Comparison of ENCODE assay signal across 21 mouse cellular contexts in the genomic region with DNA sequence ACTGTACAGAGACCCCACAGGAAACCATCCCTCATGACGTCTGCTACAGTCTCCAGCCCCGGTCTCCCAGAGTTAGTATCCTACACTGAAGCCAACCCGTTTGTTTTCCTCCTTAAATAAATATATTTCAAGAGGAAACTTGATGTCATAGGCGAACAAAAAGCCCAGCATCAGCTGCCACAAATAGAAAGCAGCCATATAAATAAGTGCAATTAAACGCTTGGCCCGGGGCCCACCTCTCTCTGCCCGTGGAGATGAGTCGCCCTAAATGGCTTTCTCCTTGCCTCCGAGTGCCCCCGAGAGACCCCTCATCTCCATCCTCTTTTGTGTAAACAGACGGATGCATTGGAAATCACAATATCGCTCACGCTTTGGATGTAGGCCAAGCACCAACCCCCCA.
DNase-seq lines count a peak whose midpoint lies in the region; ATAC-seq and TF ChIP-seq lines count a peak whose summit lies in the region.
"Had no signal": no experiment of that assay in that cellular context is flagged by ENCODE, and none has a peak within 500 bp of the region (broad histone marks: within the 10 kb centered on the region; RNA-seq: fewer than 3 reads in every experiment).

No protein-coding gene starts in this region.

- no peak overlapping the region for H3K4me2 ChIP-seq in kidney, postnatal 0 days (ENCODE audit: low read length)
- no peak overlapping the region for H3K4me2 ChIP-seq in lung, embryonic 15.5 days
- no peak overlapping the region for H3K4me2 ChIP-seq in neural tube, embryonic 14.5 days (ENCODE audit: low read depth, low read length)
- no peak overlapping the region for H3K4me2 ChIP-seq in neural tube, embryonic 15.5 days
- H3K4me2 ChIP-seq: heart, embryonic 11.5 days; hindbrain, embryonic 12.5 days had no signal

- H3K4me1 ChIP-seq in kidney, postnatal 0 days (replicated peaks; ENCODE audit: insufficient read depth, low read length) = no peaks in the 10 kb centered on the region
- peaks cover 28% of the 10 kb centered on the region for H3K4me1 ChIP-seq in lung, embryonic 15.5 days
- H3K4me1 ChIP-seq in lung, adult 2 months (ENCODE audit: control insufficient read depth, insufficient read depth, low read length) = no peaks in the 10 kb centered on the region; the same call in 1 of the 2 replicates
- H3K4me1 ChIP-seq in neural tube, embryonic 14.5 days (ENCODE audit: control insufficient read depth, insufficient read depth, low read length) = peaks cover 16% of the 10 kb centered on the region
- H3K4me1 ChIP-seq in neural tube, embryonic 15.5 days = peaks cover 30% of the 10 kb centered on the region

- H3K9me3 ChIP-seq in kidney, postnatal 0 days (replicated peaks; ENCODE audit: low read length) = no peaks in the 10 kb centered on the region
- no peaks in the 10 kb centered on the region for H3K9me3 ChIP-seq in lung, embryonic 15.5 days
- H3K9me3 ChIP-seq in neural tube, embryonic 14.5 days (ENCODE audit: control insufficient read depth, low read length) = no peaks in the 10 kb centered on the region
- H3K9me3 ChIP-seq in neural tube, embryonic 15.5 days (replicated peaks) = no peaks in the 10 kb centered on the region

- 67% methylated on average over 13 of the region's 13 CpGs for WGBS in kidney, postnatal 0 days
- WGBS in lung, embryonic 15.5 days = 44% methylated on average over 13 of the region's 13 CpGs
- WGBS in lung, adult 2 months = 48% methylated on average over 13 of the region's 13 CpGs
- WGBS in neural tube, embryonic 14.5 days = 35% methylated on average over 13 of the region's 13 CpGs
- WGBS in neural tube, embryonic 15.5 days = 29% methylated on average over 13 of the region's 13 CpGs

- H3K27ac ChIP-seq in kidney, postnatal 0 days = no peak overlapping the region
- H3K27ac ChIP-seq in lung, embryonic 15.5 days = peak overlapping the region; percentile 47; the same call in 1 of the 2 replicates
- no peak overlapping the region for H3K27ac ChIP-seq in neural tube, embryonic 14.5 days (ENCODE audit: low read depth, low read length)
- no peak overlapping the region for H3K27ac ChIP-seq in neural tube, embryonic 15.5 days (replicated peaks)
- H3K27ac ChIP-seq: gastrocnemius, adult 2 months; hindbrain, embryonic 12.5 days had no signal

- H3K4me3 ChIP-seq in kidney, postnatal 0 days (replicated peaks; ENCODE audit: low read depth, low read length) = no peak overlapping the region
- H3K4me3 ChIP-seq in lung, embryonic 15.5 days = no peak overlapping the region
- H3K4me3 ChIP-seq in lung, adult 2 months (replicated peaks; ENCODE audit: extremely low read depth, low read depth, low read length) = no peak overlapping the region
- H3K4me3 ChIP-seq in neural tube, embryonic 14.5 days (ENCODE audit: low read depth, low read length) = no peak overlapping the region
- no peak overlapping the region for H3K4me3 ChIP-seq in neural tube, embryonic 15.5 days (replicated peaks)
- H3K4me3 ChIP-seq: gastrocnemius, adult 2 months; hindbrain, embryonic 12.5 days had no signal

- peak; percentile 14 for DNase-seq in kidney, postnatal 0 days (ENCODE audit: low spot score)
- no peak for DNase-seq in kidney, adult 18-20 months
- no peak for DNase-seq in lung, adult 2 months
- DNase-seq in lung, postnatal 10 days = peak; percentile 60
- DNase-seq in lung, postnatal 14 days = no peak
- DNase-seq: adrenal gland, adult 8-10 months; adrenal gland, postnatal 25 days; cerebellum, adult 18-20 months; cerebellum, adult 9-10 months; cerebellum, postnatal 14 days; forebrain, postnatal 0 days; gastrocnemius, adult 2 months; gastrocnemius, postnatal 14 days; heart, adult 11 months had no signal

- H3K36me3 ChIP-seq in kidney, postnatal 0 days (ENCODE audit: insufficient read depth, low read length) = no peaks in the 10 kb centered on the region
- no peaks in the 10 kb centered on the region for H3K36me3 ChIP-seq in lung, embryonic 15.5 days
- H3K36me3 ChIP-seq in neural tube, embryonic 14.5 days (ENCODE audit: control insufficient read depth, insufficient read depth, low read length) = no peaks in the 10 kb centered on the region
- H3K36me3 ChIP-seq in neural tube, embryonic 15.5 days = no peaks in the 10 kb centered on the region
- H3K36me3 ChIP-seq: hindbrain, embryonic 12.5 days had no signal

- no peak for TF ChIP-seq POLR2A in lung, adult 2 months (IDR thresholded peaks at IDR 0.05; ENCODE audit: borderline replicate concordance, extremely low read depth, low read depth, low read length)

- no peak for ATAC-seq in kidney, postnatal 0 days (replicated peaks; ENCODE audit: low FRiP score, low read depth)
- ATAC-seq in lung, embryonic 15.5 days (ENCODE audit: borderline replicate concordance, extremely low read depth, low FRiP score, low TSS enrichment) = peak; percentile 28; the same call in 1 of the 2 replicates
- peak; percentile 71; the same call in 1 of the 2 replicates for ATAC-seq in neural tube, embryonic 14.5 days (ENCODE audit: low read depth)
- no peak for ATAC-seq in neural tube, embryonic 15.5 days (ENCODE audit: low FRiP score)
- ATAC-seq: activated CD4-positive, CD25-positive, alpha-beta regulatory T cell, adult 4 months; forebrain, embryonic 14.5 days; forebrain, postnatal 0 days had no signal

- H3K27me3 ChIP-seq in kidney, postnatal 0 days (ENCODE audit: insufficient read depth, low read length) = no peaks in the 10 kb centered on the region
- no peaks in the 10 kb centered on the region for H3K27me3 ChIP-seq in lung, embryonic 15.5 days
- H3K27me3 ChIP-seq in neural tube, embryonic 14.5 days (ENCODE audit: control insufficient read depth, insufficient read depth, low read length) = no peaks in the 10 kb centered on the region
- 0 out of 2 replicates have a peak, but pooled peaks cover 7% of the 10 kb centered on the region for H3K27me3 ChIP-seq in neural tube, embryonic 15.5 days (replicated peaks)
- H3K27me3 ChIP-seq: hindbrain, embryonic 12.5 days had no signal

- no peak for TF ChIP-seq CTCF in kidney, postnatal 0 days (IDR thresholded peaks at IDR 0.05; ENCODE audit: low read depth)
- no peak for TF ChIP-seq CTCF in lung, adult 2 months (IDR thresholded peaks at IDR 0.05; ENCODE audit: insufficient read depth, low read length)

- no peak overlapping the region for H3K9ac ChIP-seq in kidney, postnatal 0 days (ENCODE audit: low read depth, low read length)
- no peak overlapping the region for H3K9ac ChIP-seq in lung, embryonic 15.5 days
- no peak overlapping the region for H3K9ac ChIP-seq in neural tube, embryonic 14.5 days (replicated peaks; ENCODE audit: low read depth, low read length)
- no peak overlapping the region for H3K9ac ChIP-seq in neural tube, embryonic 15.5 days (replicated peaks)
- H3K9ac ChIP-seq: forebrain, postnatal 0 days; hindbrain, embryonic 12.5 days had no signal

Comparison
In these comparisons a context has a peak if more than half of its experiments do, and no peak if none do; other contexts are left out.
1. ATAC-seq: peak in lung, embryonic 15.5 days (single experiment) and neural tube, embryonic 14.5 days (single experiment); none in kidney, postnatal 0 days (single experiment) and neural tube, embryonic 15.5 days (single experiment).
2. DNase-seq: peak in kidney, postnatal 0 days (single experiment) and lung, postnatal 10 days (single experiment); none in kidney, adult 18-20 months (single experiment), lung, adult 2 months (single experiment) and lung, postnatal 14 days (single experiment).